Mouse (Mus musculus) MEL (cell line): ENCODE results near the gene Ccdc194. TPM values are rescaled to one million over a fixed set of nuclear protein-coding genes. Genes with fewer than 3 reads are reported as not detected.

Experiments used
- DNase-seq: peaks from one replicate; pipeline ENCODE4 v3.0.0; 2011; ENCODE audit warnings: low read depth, low spot score
- H3K27ac ChIP-seq: 2 replicates; pipeline ENCODE4 v1.5.1; 2012; ENCODE audit warnings: low read depth, mild to moderate bottlenecking, control low read depth, low read length, moderate library complexity; ENCODE audit not compliant: control insufficient read depth
- H3K27me3 ChIP-seq, 2 experiments: fragments of 150-350 bp in 1 of 2; sonication (generic) in 1 of 2; 2 replicates each; pipeline ENCODE4 v1.6.1; 2012; ENCODE audit warnings: low read length in 2 of 2, mild to moderate bottlenecking in 2 of 2, improper control_type of control experiment in 1 of 2, moderate library complexity in 1 of 2; ENCODE audit not compliant: insufficient read depth in 2 of 2, control insufficient read depth in 1 of 2
- H3K36me3 ChIP-seq, 2 experiments: 2 replicates each; pipeline ENCODE4 v1.6.1; 2012 to 2014; ENCODE audit warnings: low read length in 2 of 2, improper control_type of control experiment in 1 of 2, inconsistent platforms in 1 of 2, mild to moderate bottlenecking in 1 of 2; ENCODE audit not compliant: insufficient read depth in 2 of 2, control insufficient read depth in 1 of 2
- H3K4me1 ChIP-seq, 2 experiments: fragments of 150-350 bp in 1 of 2; sonication (generic) in 1 of 2; 2 replicates each; pipeline ENCODE4 v1.6.1; 2012; ENCODE audit warnings: low read length in 2 of 2, improper control_type of control experiment in 1 of 2, mild to moderate bottlenecking in 1 of 2; ENCODE audit not compliant: insufficient read depth in 2 of 2, control insufficient read depth in 1 of 2
- H3K4me3 ChIP-seq, 2 experiments: fragments of 150-350 bp in 1 of 2; sonication (generic) in 1 of 2; 2 replicates each; pipeline ENCODE4 v1.5.1; 2012; ENCODE audit warnings: low read depth in 2 of 2, low read length in 2 of 2, mild to moderate bottlenecking in 2 of 2, moderate library complexity in 2 of 2, control low read depth in 1 of 2, improper control_type of control experiment in 1 of 2; ENCODE audit not compliant: control insufficient read depth in 1 of 2, insufficient read depth in 1 of 2
- H3K79me2 ChIP-seq: 2 replicates; pipeline ENCODE4 v1.6.1; 2012; ENCODE audit warnings: mild to moderate bottlenecking, low read length, moderate library complexity; ENCODE audit not compliant: control insufficient read depth, poor library complexity, insufficient read depth
- H3K9ac ChIP-seq: 2 replicates; pipeline ENCODE4 v1.6.1; 2012; ENCODE audit warnings: low read depth, mild to moderate bottlenecking, control low read depth, low read length, moderate library complexity; ENCODE audit not compliant: control insufficient read depth, poor library complexity, severe bottlenecking
- H3K9me3 ChIP-seq: fragments of 150-350 bp; sonication (generic); replicated peaks from 2 replicates; pipeline ENCODE4 v1.6.1; 2012; ENCODE audit warnings: mild to moderate bottlenecking, low read length, improper control_type of control experiment, moderate library complexity; ENCODE audit not compliant: insufficient read depth
- BHLHE40 ChIP-seq: IDR thresholded peaks from 2 replicates; pipeline ENCODE4 v1.6.1; 2012; ENCODE audit warnings: low read depth, mild to moderate bottlenecking, inconsistent platforms, low read length, improper control_type of control experiment, borderline replicate concordance
- CHD1 ChIP-seq: IDR thresholded peaks from 2 replicates; pipeline ENCODE4 v1.6.1; 2012; ENCODE audit warnings: low read depth, mild to moderate bottlenecking, inconsistent platforms, low read length, improper control_type of control experiment
- CHD2 ChIP-seq: IDR thresholded peaks from 2 replicates; pipeline ENCODE4 v1.6.1; 2011; ENCODE audit warnings: low read length, improper control_type of control experiment
- CTCF ChIP-seq, 3 experiments: IDR thresholded peaks in 2 of 3; conservative IDR thresholded peaks in 1 of 3; 2 replicates each; pipeline ENCODE4 v1.5.1; 2011 to 2012; ENCODE audit warnings: low read length in 3 of 3, low read depth in 2 of 3, mild to moderate bottlenecking in 2 of 3, improper control_type of control experiment in 1 of 3, inconsistent platforms in 1 of 3, mixed read lengths in 1 of 3, moderate library complexity in 1 of 3; ENCODE audit not compliant: control insufficient read depth in 1 of 3, insufficient read depth in 1 of 3, poor library complexity in 1 of 3, severe bottlenecking in 1 of 3
- E2F4 ChIP-seq: IDR thresholded peaks from 2 replicates; pipeline ENCODE4 v1.6.1; 2011; ENCODE audit warnings: low read depth, low read length, improper control_type of control experiment, borderline replicate concordance
- ELF1 ChIP-seq: IDR thresholded peaks from 2 replicates; pipeline ENCODE4 v1.6.1; 2014; ENCODE audit warnings: low read depth, mild to moderate bottlenecking, inconsistent platforms, low read length, improper control_type of control experiment, moderate library complexity
- EP300 ChIP-seq, 2 experiments: IDR thresholded peaks; 2 replicates each; pipeline ENCODE4 v1.6.1; 2011; ENCODE audit warnings: improper control_type of control experiment in 2 of 2, low read length in 2 of 2, low read depth in 1 of 2, mild to moderate bottlenecking in 1 of 2
- GABPA ChIP-seq: IDR thresholded peaks from 2 replicates; pipeline ENCODE4 v1.6.1; 2012; ENCODE audit warnings: low read depth, mild to moderate bottlenecking, inconsistent platforms, low read length, improper control_type of control experiment, moderate library complexity
- GATA1 ChIP-seq: IDR thresholded peaks from 2 replicates; pipeline ENCODE4 v1.6.1; 2011; ENCODE audit warnings: low read depth, low read length, improper control_type of control experiment
- HCFC1 ChIP-seq: IDR thresholded peaks from 2 replicates; pipeline ENCODE4 v1.6.1; 2012; ENCODE audit warnings: low read depth, mild to moderate bottlenecking, inconsistent platforms, low read length, improper control_type of control experiment, moderate library complexity
- JUND ChIP-seq: IDR thresholded peaks from 2 replicates; pipeline ENCODE4 v1.6.1; 2011; ENCODE audit warnings: low read depth, mild to moderate bottlenecking, improper control_type of control experiment, low read length
- KAT2A ChIP-seq: conservative IDR thresholded peaks from 2 replicates; pipeline ENCODE4 v1.6.1; 2012; ENCODE audit warnings: low read depth, low read length, improper control_type of control experiment, inconsistent platforms
- MAFK ChIP-seq: IDR thresholded peaks from 2 replicates; pipeline ENCODE4 v1.6.1; 2011; ENCODE audit warnings: low read depth, mild to moderate bottlenecking, low read length, improper control_type of control experiment, borderline replicate concordance
- MAX ChIP-seq: IDR thresholded peaks from 2 replicates; pipeline ENCODE4 v1.6.1; 2011; ENCODE audit warnings: low read length, improper control_type of control experiment
- MAZ ChIP-seq: IDR thresholded peaks from 2 replicates; pipeline ENCODE4 v1.6.1; 2012; ENCODE audit warnings: low read depth, mild to moderate bottlenecking, inconsistent platforms, low read length, improper control_type of control experiment
- MEF2A ChIP-seq: IDR thresholded peaks from 2 replicates; pipeline ENCODE4 v1.6.1; 2014; ENCODE audit warnings: low read depth, mild to moderate bottlenecking, inconsistent platforms, low read length, improper control_type of control experiment; ENCODE audit not compliant: poor library complexity, insufficient replicate concordance, severe bottlenecking; ENCODE audit errors: extremely low read depth
- MYB ChIP-seq: IDR thresholded peaks from 2 replicates; pipeline ENCODE4 v1.6.1; 2011; ENCODE audit warnings: mild to moderate bottlenecking, low read depth, low read length, improper control_type of control experiment
- NELFE ChIP-seq: IDR thresholded peaks from 2 replicates; pipeline ENCODE4 v1.6.1; 2011; ENCODE audit warnings: low read depth, low read length, improper control_type of control experiment
- NRF1 ChIP-seq: IDR thresholded peaks from 2 replicates; pipeline ENCODE4 v1.6.1; 2014; ENCODE audit warnings: low read depth, mild to moderate bottlenecking, inconsistent platforms, low read length, improper control_type of control experiment, moderate library complexity; ENCODE audit not compliant: poor library complexity, insufficient read depth, severe bottlenecking
- POLR2A ChIP-seq, 2 experiments: IDR thresholded peaks; 2 replicates each; pipeline ENCODE4 v1.6.1; 2011 to 2012; ENCODE audit warnings: low read length in 2 of 2, mild to moderate bottlenecking in 2 of 2, control low read depth in 1 of 2, improper control_type of control experiment in 1 of 2, low read depth in 1 of 2, moderate library complexity in 1 of 2; ENCODE audit not compliant: control insufficient read depth in 1 of 2, insufficient read depth in 1 of 2, poor library complexity in 1 of 2
- POLR2AphosphoS5 ChIP-seq: IDR thresholded peaks from 2 replicates; pipeline ENCODE4 v1.6.1; 2012; ENCODE audit warnings: low read depth, borderline replicate concordance, mild to moderate bottlenecking, inconsistent platforms, low read length, moderate library complexity, mixed read lengths
- RAD21 ChIP-seq: IDR thresholded peaks from 2 replicates; pipeline ENCODE4 v1.6.1; 2011; ENCODE audit warnings: mild to moderate bottlenecking, low read depth, low read length, improper control_type of control experiment
- RCOR1 ChIP-seq: IDR thresholded peaks from 2 replicates; pipeline ENCODE4 v1.6.1; 2012; ENCODE audit warnings: low read depth, mild to moderate bottlenecking, inconsistent platforms, low read length, improper control_type of control experiment
- SIN3A ChIP-seq: IDR thresholded peaks from 2 replicates; pipeline ENCODE4 v1.6.1; 2012; ENCODE audit warnings: low read length, improper control_type of control experiment, inconsistent platforms
- SMC3 ChIP-seq: IDR thresholded peaks from 2 replicates; pipeline ENCODE4 v1.6.1; 2011; ENCODE audit warnings: low read depth, low read length, improper control_type of control experiment
- TAL1 ChIP-seq: IDR thresholded peaks from 2 replicates; pipeline ENCODE4 v1.6.1; 2012; ENCODE audit warnings: mild to moderate bottlenecking, inconsistent platforms, low read length, moderate library complexity, mixed read lengths
- TBP ChIP-seq: IDR thresholded peaks from 2 replicates; pipeline ENCODE4 v1.8.0; 2011; ENCODE audit warnings: low read depth, low read length, improper control_type of control experiment
- TCF12 ChIP-seq: IDR thresholded peaks from 2 replicates; pipeline ENCODE4 v1.6.1; 2014; ENCODE audit warnings: low read depth, mild to moderate bottlenecking, inconsistent platforms, low read length, improper control_type of control experiment, moderate library complexity
- UBTF ChIP-seq: IDR thresholded peaks from 2 replicates; pipeline ENCODE4 v1.6.1; 2012; ENCODE audit warnings: low read depth, mild to moderate bottlenecking, inconsistent platforms, low read length, improper control_type of control experiment, moderate library complexity, borderline replicate concordance; ENCODE audit not compliant: insufficient read depth
- USF1 ChIP-seq: IDR thresholded peaks from 2 replicates; pipeline ENCODE4 v1.6.1; 2014; ENCODE audit warnings: low read depth, mild to moderate bottlenecking, inconsistent platforms, low read length, improper control_type of control experiment, moderate library complexity
- USF2 ChIP-seq, 2 experiments: IDR thresholded peaks; 2 replicates each; pipeline ENCODE4 v1.6.1; 2011 to 2012; ENCODE audit warnings: improper control_type of control experiment in 2 of 2, low read length in 2 of 2, borderline replicate concordance in 1 of 2, inconsistent platforms in 1 of 2, low read depth in 1 of 2, mild to moderate bottlenecking in 1 of 2; ENCODE audit not compliant: insufficient read depth in 1 of 2
- ZC3H11A ChIP-seq: IDR thresholded peaks from 2 replicates; pipeline ENCODE4 v1.6.1; 2012; ENCODE audit warnings: low read depth, mild to moderate bottlenecking, inconsistent platforms, low read length, improper control_type of control experiment
- ZKSCAN1 ChIP-seq: IDR thresholded peaks from 2 replicates; pipeline ENCODE4 v1.6.1; 2012; ENCODE audit warnings: low read depth, mild to moderate bottlenecking, inconsistent platforms, low read length, improper control_type of control experiment, moderate library complexity
- ZMIZ1 ChIP-seq: IDR thresholded peaks from 2 replicates; pipeline ENCODE4 v1.6.1; 2012; ENCODE audit warnings: low read depth, mild to moderate bottlenecking, inconsistent platforms, low read length, improper control_type of control experiment, moderate library complexity
- ZNF384 ChIP-seq: IDR thresholded peaks from 2 replicates; pipeline ENCODE4 v1.6.1; 2012; ENCODE audit warnings: low read depth, mild to moderate bottlenecking, inconsistent platforms, low read length, improper control_type of control experiment
- polyA plus RNA-seq, 2 experiments: library from polyadenylated mRNA; stranded (reverse) in 1 of 2; unstranded in 1 of 2; fragments of >175 nt in 1 of 2; fragments of >200 nt in 1 of 2; gene quantifications; 2 replicates each; pipeline versions ENCODE4 v1.2.1 to v1.2.4; 2012; ENCODE audit warnings: low replicate concordance in 2 of 2, low read depth in 1 of 2; ENCODE audit not compliant: insufficient read length in 2 of 2, insufficient read depth in 1 of 2, missing spikeins in 1 of 2
- total RNA-seq: library from RNA; depleted of rRNA; stranded (reverse); fragments of 300-350 nt; gene quantifications from 2 replicates; pipeline ENCODE4 v1.2.3, GENCODE M21; 2012

Ccdc194 gene
- total and polyA plus RNA-seq, 3 experiments = not detected

GRCm38 (mm10) chr8:71558071-71558957, 32.8 kb upstream of the Ccdc194 start, which contains the start of gene Tmem221:
Gene Tmem221, minus strand, starts transcription at chr8:71558871.
- peak within 1 kb of the TSS; percentile 74 to 97 for H3K4me3 ChIP-seq
- H3K9ac ChIP-seq = peak within 1 kb of the TSS; percentile 80
- H3K27ac ChIP-seq = no peak within 1 kb of the TSS
- no peaks in the 10 kb centered on the region for H3K79me2 ChIP-seq
- peaks cover 9 to 32% of the 10 kb centered on the region in 2 experiments for H3K4me1 ChIP-seq
- H3K36me3 ChIP-seq = peaks cover 0 to 14% of the 10 kb centered on the region in 2 experiments; a peak in 2 of 4 replicates
- DNase-seq = peak; percentile 59
- no peaks in the 10 kb centered on the region for H3K9me3 ChIP-seq
- H3K27me3 ChIP-seq = no peaks in the 10 kb centered on the region
- TF ChIP-seq MAX (0 out of 2 replicates have a peak, but pooled peaks have one; percentile 16), TBP (no peak), UBTF (no peak; the same call in 1 of the 2 replicates), CTCF (IDR thresholded peaks at IDR 0.05 in 2 of 3, conservative IDR thresholded peaks at IDR 0.05 in 1 of 3; ENCODE audit: control insufficient read depth in 1 of 3, insufficient read depth in 1 of 3, low read depth in 2 of 3, low read length in 3 of 3, poor library complexity in 1 of 3, severe bottlenecking in 1 of 3) (no peak; a peak in 2 of 6 replicates), POLR2A (IDR thresholded peaks at IDR 0.05; ENCODE audit: control insufficient read depth in 1 of 2, insufficient read depth in 1 of 2, low read depth in 1 of 2, low read length in 2 of 2, poor library complexity in 1 of 2) (peak; percentile 50 to 74; a peak in 2 of 4 replicates), ZMIZ1 (0 out of 2 replicates have a peak, but pooled peaks have one; percentile 52), KAT2A (no peak), GATA1 (no peak), MEF2A (no peak), GABPA (no peak), CHD2 (no peak), EP300 (IDR thresholded peaks at IDR 0.05; ENCODE audit: low read depth in 1 of 2, low read length in 2 of 2) (no peak; a peak in 1 of 4 replicates), CHD1 (no peak), MYB (no peak), NRF1 (no peak), SMC3 (no peak), BHLHE40 (no peak), TCF12 (no peak), USF1 (no peak), ZKSCAN1 (no peak), TAL1 (no peak), MAZ (no peak), MAFK (no peak), JUND (no peak), ZNF384 (no peak), RCOR1 (no peak), USF2 (IDR thresholded peaks at IDR 0.05; ENCODE audit: borderline replicate concordance in 1 of 2, insufficient read depth in 1 of 2, low read depth in 1 of 2, low read length in 2 of 2) (no peak), HCFC1 (0 out of 2 replicates have a peak, but pooled peaks have one; percentile 26), NELFE (peak; percentile 56; the same call in 1 of the 2 replicates), ELF1 (no peak), ZC3H11A (no peak), RAD21 (no peak), POLR2AphosphoS5 (no peak), SIN3A (peak; percentile 17; the same call in 1 of the 2 replicates), E2F4 (no peak)
